Mouse (Mus musculus): ENCODE data around the gene Gm11444.

- TF ChIP-seq MYOG (IDR thresholded peaks at IDR 0.05; ENCODE audit: control insufficient read depth in 1 of 3, insufficient read depth in 1 of 3, insufficient read length in 2 of 3, low read depth in 2 of 3) (no peak), E2F4 (IDR thresholded peaks at IDR 0.05; ENCODE audit: insufficient read depth) (no peak), POLR2A (IDR thresholded peaks at IDR 0.05; ENCODE audit: insufficient read length, low read depth) (no peak)
Measured at GRCm38 (mm10) chr11:85811676-85812075, 38.5 kb downstream of the Gm11444 start.

Measured in myocyte (in vitro differentiated cells).